Mouse (Mus musculus) large intestine, adult 2 months (tissue): ENCODE results near the gene Cflar. TPM values are rescaled to one million over a fixed set of nuclear protein-coding genes. Genes with fewer than 3 reads are reported as not detected.
"Not testable (repeated sequence)": the region's sequence is repeated elsewhere in the genome, so short reads cannot be mapped to it uniquely, and the experiment has no call there.

Source experiments
- DNase-seq: peaks from one replicate; pipeline ENCODE4 v3.0.0-alpha.2; 2012; ENCODE audit warnings: low read depth, low spot score
- WGBS: fragments of 180-500 bp; shearing (Covaris S2); methylation state at CpG from one replicate; pipeline ENCODE4 v1.1.7; 2018; 5-methylcytosine and 5-hydroxymethylcytosine counted together
- polyA plus RNA-seq: library from polyadenylated mRNA; depleted of rRNA; stranded (reverse); fragments of >200 nt; gene quantifications from 2 replicates; pipeline ENCODE4 v1.2.3, GENCODE M21; 2012; rRNA removed

Cflar gene
- 29.0 and 46.6 TPM in 2 replicates for polyA plus RNA-seq

DNA sequence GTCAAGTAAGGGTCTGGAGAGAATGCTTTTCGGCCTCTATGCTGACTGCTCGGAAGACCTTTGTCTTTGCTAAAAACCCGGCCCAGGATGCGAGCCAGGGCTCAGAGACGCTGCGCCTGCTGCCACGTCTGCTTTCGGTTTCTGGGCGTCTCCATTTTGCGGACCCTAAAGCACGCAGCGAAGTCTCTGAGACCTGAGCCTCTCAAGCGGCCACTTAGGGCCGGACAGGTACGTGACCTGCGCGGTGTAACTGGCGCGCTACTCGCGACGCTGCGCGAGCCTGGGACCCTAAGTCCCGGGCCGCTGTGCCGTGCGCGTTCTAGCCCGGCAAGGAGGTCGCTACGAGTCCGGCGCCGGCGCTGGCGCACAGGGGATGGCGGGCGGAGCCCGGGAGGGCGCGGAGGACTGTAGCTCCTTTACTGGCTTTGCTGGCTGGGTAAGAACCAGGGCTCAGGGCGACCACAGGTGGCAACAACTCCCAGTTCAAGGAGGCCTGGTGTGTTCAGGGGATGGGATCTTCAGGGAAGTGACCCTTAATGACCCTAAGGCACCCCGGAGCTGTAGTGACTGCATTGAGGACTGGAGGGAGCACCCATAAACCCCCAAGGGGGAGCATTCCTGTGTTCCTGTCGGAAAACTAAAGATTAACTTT is at the start of gene Cflar:
Cflar (plus strand) TSS at position 144 of the 652 bp plus-strand sequence.
- DNase-seq: no peak
- WGBS: under 1% methylated on average over 45 of the region's 45 CpGs

GRCm38 (mm10) chr1:58662671-58663070 is 48.6 kb upstream of the Cflar start:
- DNase-seq: not testable (repeated sequence)
- WGBS: 89% methylated on average over 5 of the region's 5 CpGs

- DNase-seq: not testable (repeated sequence)
- WGBS: 58% methylated on average over 3 of the region's 3 CpGs
Measured at GRCm38 (mm10) chr1:58663365-58663764, 47.9 kb upstream of the Cflar start.

DNA sequence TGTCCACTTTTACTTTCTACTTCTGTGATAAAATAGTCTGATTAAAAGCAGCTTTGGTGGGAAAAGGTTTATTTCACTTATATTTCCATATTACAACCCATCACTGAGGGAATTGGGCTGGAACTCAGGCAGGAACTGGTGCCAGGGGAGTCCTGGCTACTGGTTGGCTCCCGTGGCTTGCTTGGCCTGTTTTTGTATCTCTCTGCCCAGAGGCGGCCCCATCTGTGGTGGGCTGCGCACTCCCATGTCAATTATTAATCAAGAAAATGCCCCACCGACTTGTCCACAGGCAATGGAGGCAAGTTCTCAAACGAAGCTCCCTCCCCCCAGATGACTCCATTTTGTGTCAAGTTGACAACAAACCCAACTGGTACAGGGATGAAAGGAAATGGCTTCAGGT is 43.1 kb upstream of the Cflar start:
- no peak for DNase-seq
- WGBS: 85% methylated on average over 5 of the region's 5 CpGs

DNA sequence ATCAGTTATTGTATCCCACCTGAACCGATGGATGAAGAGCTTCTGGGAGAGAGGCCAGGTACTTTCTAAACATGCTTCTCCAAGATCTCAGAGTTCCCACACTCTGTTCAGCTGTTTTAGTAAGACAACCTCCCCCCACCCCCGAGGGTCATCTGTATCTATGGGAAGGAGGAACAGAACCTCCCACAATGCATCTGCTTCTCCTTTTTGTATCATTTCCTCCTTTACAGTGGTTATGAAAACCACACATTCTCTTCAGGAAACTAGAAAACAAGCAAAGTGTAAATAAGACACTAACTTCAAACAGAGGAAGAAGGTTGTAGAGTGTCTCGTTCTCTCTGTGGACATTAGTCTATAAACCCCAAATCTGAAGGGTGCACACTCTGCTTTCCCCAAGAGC is 41.7 kb upstream of the Cflar start:
- WGBS: 56% methylated on average over 3 of the region's 3 CpGs

DNA sequence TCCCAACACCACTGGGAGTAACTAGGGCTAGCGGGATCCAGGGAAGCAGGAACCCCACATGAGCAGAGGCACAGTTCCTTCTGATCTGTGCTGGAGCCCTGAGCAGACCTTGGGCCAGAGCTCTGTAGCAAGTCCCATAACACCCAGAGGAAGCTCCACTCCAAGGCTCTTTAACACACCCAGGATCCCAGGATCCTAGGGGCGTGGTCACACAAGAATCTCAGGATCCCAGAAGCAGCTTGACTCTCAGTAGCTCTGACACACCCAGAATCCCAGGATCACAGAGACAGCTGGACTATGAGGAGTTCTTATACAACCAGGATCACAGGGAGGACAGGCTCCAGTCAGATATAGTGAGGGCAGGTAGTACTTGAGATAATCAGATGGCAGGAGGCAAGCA is 39.2 kb upstream of the Cflar start:
- WGBS: 86% methylated on average over 2 of the region's 2 CpGs
- DNase-seq: no peak

More for the DNA sequence above, 41.7 kb upstream of the Cflar start:
- DNase-seq: not testable (repeated sequence)

DNA sequence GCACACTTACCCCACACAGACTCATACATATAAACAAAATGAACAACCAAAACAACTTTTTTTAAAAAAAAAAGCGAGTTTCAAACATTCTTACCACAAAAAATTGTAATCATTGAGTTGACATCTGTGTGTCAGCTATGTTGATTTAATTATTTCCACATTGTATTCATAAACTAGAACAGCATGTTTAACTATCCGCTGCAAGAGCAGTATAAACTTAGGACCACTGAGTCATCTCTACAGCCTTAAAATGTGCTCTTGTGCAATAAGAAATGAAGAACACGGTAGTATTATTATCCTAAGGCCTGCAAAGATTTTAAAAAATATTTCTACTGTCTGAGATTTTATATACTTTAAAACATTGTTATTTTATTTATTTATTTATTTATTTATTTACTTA is 36.3 kb upstream of the Cflar start:
- DNase-seq: no peak
- WGBS: 78% methylated on average over 3 of the region's 3 CpGs

GRCm38 (mm10) chr1:58677575-58677974 is 33.7 kb upstream of the Cflar start:
- DNase-seq: no peak
- 87% methylated on average over 1 of the region's 1 CpGs for WGBS

GRCm38 (mm10) chr1:58678412-58678811 is 32.9 kb upstream of the Cflar start:
- 53% methylated on average over 5 of the region's 5 CpGs for WGBS

GRCm38 (mm10) chr1:58689426-58689825 is 21.9 kb upstream of the Cflar start:
- 89% methylated on average over 1 of the region's 1 CpGs for WGBS
- DNase-seq: no peak

More at GRCm38 (mm10) chr1:58678412-58678811, 32.9 kb upstream of the Cflar start:
- not testable (repeated sequence) for DNase-seq

GRCm38 (mm10) chr1:58690006-58690744 is 21.1 kb upstream of the Cflar start:
- DNase-seq: no peak
- 41% methylated on average over 6 of the region's 6 CpGs for WGBS

DNA sequence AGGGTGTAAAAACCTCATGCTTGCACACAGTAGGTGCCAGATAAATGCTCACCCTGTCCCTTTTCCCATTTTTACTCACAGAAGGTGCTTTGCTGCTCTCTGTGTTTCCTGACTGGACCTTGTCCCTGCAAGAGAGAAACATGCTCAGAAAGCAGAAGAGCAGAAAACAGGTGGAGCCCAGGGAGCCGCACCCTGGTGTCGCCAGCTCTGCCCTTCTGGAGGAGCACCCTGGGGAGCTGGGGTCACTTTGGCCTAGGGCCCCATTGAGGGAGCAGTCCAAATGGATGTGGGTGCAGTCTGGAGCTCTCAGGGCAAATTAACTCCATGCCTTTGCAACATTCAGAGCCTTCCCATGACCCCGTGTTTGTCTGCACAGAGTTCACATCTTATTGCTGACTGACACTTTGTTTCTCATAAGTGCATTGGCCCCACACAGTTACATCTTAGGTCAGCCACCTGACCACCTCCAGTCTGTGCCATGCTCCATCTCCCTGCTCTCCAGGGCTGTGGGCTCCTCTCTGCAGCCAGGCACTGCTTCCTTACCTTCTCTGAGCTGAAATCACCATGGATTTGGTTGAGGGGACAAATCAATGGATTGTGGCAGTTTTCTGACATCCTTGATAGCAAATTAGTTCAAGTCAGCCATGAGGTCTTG is 20.3 kb upstream of the Cflar start:
- DNase-seq: not testable (repeated sequence)
- WGBS: 21% methylated on average over 2 of the region's 3 CpGs

DNA sequence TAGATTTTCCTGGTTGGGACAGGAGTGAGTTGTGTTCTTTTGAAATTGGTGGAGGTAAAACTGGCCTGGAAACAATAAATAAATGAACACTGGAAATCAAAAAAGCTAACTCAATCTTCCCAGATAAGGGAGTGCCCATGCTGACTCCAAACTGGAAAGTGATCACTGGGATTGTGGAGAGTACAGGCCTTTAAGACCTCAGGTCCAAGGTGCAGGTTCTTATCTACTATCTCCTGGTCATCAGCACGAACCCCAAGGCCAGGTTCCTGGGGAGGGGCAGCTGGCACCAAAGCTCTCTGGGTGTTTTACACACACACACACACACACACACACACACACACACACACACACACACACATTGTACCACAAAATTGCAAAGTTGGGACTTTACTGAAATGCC is 19.6 kb upstream of the Cflar start:
- 0% methylated on average over 1 of the region's 1 CpGs for WGBS
- not testable (repeated sequence) for DNase-seq

DNA sequence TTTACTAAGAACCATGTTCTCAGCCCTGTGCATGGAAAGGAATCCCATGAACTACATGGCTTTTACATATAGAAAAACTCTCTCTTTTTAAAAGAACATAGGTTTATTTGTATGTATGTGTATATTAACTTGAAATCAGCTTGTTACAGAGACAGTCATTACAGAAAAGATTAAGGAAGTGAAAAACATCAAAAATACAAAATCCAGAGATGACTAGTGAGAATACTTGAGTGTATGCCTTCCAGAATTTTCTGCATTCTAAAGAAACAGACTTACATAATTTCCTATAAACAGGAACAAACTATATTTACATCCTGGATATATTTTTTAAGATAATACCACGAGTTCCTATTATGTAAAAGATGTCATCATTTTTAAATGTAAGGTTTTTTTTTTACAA is 17.6 kb upstream of the Cflar start:
- WGBS: 80% methylated on average over 1 of the region's 1 CpGs
- DNase-seq: no peak

GRCm38 (mm10) chr1:58695810-58696209 is 15.5 kb upstream of the Cflar start, which contains the start of gene Als2cr12:
TSS of gene Als2cr12 (minus strand) at chr1:58695989.
- DNase-seq: not testable (repeated sequence)
- WGBS: 91% methylated on average over 4 of the region's 4 CpGs

- WGBS: 51% methylated on average over 1 of the region's 1 CpGs
- DNase-seq: not testable (repeated sequence)
Measured at GRCm38 (mm10) chr1:58697607-58698006, 13.7 kb upstream of the Cflar start.

- no peak for DNase-seq
Measured at GRCm38 (mm10) chr1:58698781-58699180, 12.5 kb upstream of the Cflar start.

GRCm38 (mm10) chr1:58699988-58700387 is 11.3 kb upstream of the Cflar start:
- DNase-seq: no peak
- 49% methylated on average over 3 of the region's 3 CpGs for WGBS

More at GRCm38 (mm10) chr1:58698781-58699180, 12.5 kb upstream of the Cflar start:
- 87% methylated on average over 4 of the region's 4 CpGs for whole genome bisulfite sequencing

- not testable (repeated sequence) for DNase-seq
- WGBS: 54% methylated on average over 5 of the region's 5 CpGs
Measured at GRCm38 (mm10) chr1:58700580-58701162, 10.6 kb upstream of the Cflar start.

DNA sequence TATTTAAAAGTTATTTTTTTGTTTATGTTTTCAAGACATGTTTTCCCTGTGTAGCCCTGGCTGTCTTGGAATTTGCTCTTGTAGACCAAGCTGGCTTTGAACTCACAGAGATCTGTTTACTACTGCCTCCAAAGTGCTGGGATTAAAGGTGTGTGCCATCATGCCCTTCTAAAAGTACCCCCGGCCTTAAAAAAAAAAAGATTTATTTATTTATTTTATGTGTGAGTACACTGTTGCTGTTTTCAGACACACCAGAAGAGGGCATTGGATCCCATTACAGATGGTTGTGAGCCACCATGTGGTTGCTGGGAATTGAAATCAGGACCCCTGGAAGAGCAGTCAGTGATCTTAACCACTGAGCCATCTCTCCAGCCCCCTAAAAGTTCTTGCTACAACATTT is 1.3 kb upstream of the Cflar start:
- DNase-seq: not testable (repeated sequence)
- 91% methylated on average over 1 of the region's 1 CpGs for WGBS
